Mouse (Mus musculus): Measurements from ENCODE around the gene Trim29. TPM values are rescaled to one million over a fixed set of nuclear protein-coding genes. Genes with fewer than 3 reads are reported as not detected.

The Trim29 gene
- polyA plus RNA-seq, 1 experiment: 2.9 TPM

GRCm38 (mm10) chr9:43313805-43314204 is 3.2 kb downstream of the Trim29 start:
- no peak for DNase-seq (ENCODE audit: low read depth)
- TF ChIP-seq POLR2A (IDR thresholded peaks at IDR 0.05; ENCODE audit: borderline replicate concordance, extremely low read depth, insufficient read depth, insufficient read length, poor library complexity, severe bottlenecking): no peak
- no peak for TF ChIP-seq CTCF (IDR thresholded peaks at IDR 0.05; ENCODE audit: borderline replicate concordance, extremely low read depth, insufficient read depth, insufficient read length)

GRCm38 (mm10) chr9:43315320-43315950 is 4.8 kb downstream of the Trim29 start:
- DNase-seq (ENCODE audit: low read depth): peak; percentile 41
- TF ChIP-seq CTCF (IDR thresholded peaks at IDR 0.05; ENCODE audit: borderline replicate concordance, extremely low read depth, insufficient read depth, insufficient read length): no peak

DNA sequence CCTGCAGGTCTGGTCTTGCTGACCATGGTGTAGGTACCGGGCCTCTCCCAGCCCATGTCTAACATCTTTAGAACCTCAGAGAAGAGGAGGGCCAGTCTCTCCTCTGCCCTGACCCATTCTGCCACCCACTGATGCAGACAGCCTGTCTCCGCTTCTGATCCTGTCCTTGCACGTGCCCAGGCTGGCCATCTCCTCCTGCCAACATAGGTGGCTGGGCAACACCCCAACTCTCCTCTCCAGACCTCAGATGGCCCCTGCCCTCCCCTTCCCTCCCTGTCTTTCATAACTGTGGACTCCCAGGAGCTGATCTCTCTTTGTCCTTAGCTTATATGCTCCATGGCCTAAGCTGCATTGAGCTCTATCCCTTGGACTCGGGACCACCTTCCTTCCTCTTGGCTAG is 5.8 kb downstream of the Trim29 start:
- DNase-seq (ENCODE audit: low read depth): no peak
- TF ChIP-seq POLR2A (IDR thresholded peaks at IDR 0.05; ENCODE audit: borderline replicate concordance, extremely low read depth, insufficient read depth, insufficient read length, poor library complexity, severe bottlenecking): no peak
- no peak for TF ChIP-seq CTCF (IDR thresholded peaks at IDR 0.05; ENCODE audit: borderline replicate concordance, extremely low read depth, insufficient read depth, insufficient read length)

- TF ChIP-seq CTCF (IDR thresholded peaks at IDR 0.05; ENCODE audit: borderline replicate concordance, extremely low read depth, insufficient read depth, insufficient read length) (no peak), POLR2A (IDR thresholded peaks at IDR 0.05; ENCODE audit: borderline replicate concordance, extremely low read depth, insufficient read depth, insufficient read length, poor library complexity, severe bottlenecking) (no peak)
Measured at GRCm38 (mm10) chr9:43318661-43319060, 8.0 kb downstream of the Trim29 start.

DNA sequence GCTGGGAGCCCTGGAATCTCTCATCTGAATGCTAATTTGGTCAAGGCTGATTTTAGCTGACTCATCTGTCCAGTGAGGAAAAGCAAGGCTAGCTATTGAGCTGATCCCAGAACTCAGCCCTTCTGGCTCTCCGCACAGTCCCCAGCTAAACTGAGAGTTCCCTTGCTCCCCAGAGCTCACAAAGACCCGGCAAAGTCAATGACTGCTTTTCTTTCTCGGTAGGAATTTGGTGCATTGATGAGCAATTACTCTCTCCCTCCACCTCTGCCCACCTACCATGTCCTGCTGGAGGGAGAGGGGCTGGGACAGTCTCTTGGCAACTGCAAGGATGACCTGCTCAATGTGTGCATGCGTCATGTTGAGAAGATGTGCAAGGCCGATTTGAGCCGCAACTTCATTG is 11.3 kb downstream of the Trim29 start:
- DNase-seq (ENCODE audit: low read depth): no peak
- TF ChIP-seq POLR2A (IDR thresholded peaks at IDR 0.05; ENCODE audit: borderline replicate concordance, extremely low read depth, insufficient read depth, insufficient read length, poor library complexity, severe bottlenecking): no peak
- TF ChIP-seq CTCF (IDR thresholded peaks at IDR 0.05; ENCODE audit: borderline replicate concordance, extremely low read depth, insufficient read depth, insufficient read length): no peak

More at GRCm38 (mm10) chr9:43318661-43319060, 8.0 kb downstream of the Trim29 start:
- no peak for DNase-seq (ENCODE audit: low read depth)

DNA sequence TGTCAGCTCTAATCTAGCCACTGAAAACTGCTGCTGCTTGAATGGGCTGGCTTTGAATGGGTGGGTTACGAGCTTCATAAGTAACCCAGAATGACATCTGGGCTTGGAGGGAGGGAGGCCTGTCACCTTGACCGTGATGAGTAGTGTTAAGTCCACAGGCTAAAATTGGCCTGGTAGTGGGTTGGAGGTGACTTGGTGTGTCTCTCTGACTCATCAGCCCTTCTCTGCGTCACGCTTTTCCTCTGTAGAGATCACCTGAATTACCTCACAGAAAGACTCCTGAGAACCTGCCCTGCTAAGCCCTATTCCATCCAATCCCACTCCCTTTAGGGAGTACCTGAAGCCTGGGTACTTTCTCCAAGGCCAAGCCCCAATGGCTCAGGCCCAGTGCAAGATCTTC is 12.0 kb downstream of the Trim29 start:
- DNase-seq (ENCODE audit: low read depth): no peak
- TF ChIP-seq POLR2A (IDR thresholded peaks at IDR 0.05; ENCODE audit: borderline replicate concordance, extremely low read depth, insufficient read depth, insufficient read length, poor library complexity, severe bottlenecking) (no peak), CTCF (IDR thresholded peaks at IDR 0.05; ENCODE audit: borderline replicate concordance, extremely low read depth, insufficient read depth, insufficient read length) (no peak)

DNA sequence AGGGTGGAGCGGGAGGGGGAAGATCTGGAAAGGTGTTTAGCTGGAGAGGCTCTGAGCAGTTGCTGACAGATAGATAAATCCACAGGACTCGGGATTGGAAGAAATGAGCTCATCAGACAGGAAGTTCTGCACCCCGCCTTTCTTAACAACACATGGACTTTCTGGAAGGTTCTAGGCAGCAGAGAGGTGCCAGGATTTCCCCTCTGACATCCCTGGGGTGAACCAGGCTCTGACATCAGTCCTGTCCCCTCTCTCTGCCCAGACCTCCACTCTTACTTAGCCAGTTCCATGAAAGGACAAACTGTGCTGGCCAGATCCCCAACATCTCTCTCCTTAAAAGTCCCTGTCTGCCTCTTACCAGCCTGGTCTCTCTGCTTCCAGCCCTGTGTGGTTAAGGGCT is 14.8 kb downstream of the Trim29 start:
- DNase-seq (ENCODE audit: low read depth): no peak
- no peak for TF ChIP-seq POLR2A (IDR thresholded peaks at IDR 0.05; ENCODE audit: borderline replicate concordance, extremely low read depth, insufficient read depth, insufficient read length, poor library complexity, severe bottlenecking)
- TF ChIP-seq CTCF (IDR thresholded peaks at IDR 0.05; ENCODE audit: borderline replicate concordance, extremely low read depth, insufficient read depth, insufficient read length): no peak

DNA sequence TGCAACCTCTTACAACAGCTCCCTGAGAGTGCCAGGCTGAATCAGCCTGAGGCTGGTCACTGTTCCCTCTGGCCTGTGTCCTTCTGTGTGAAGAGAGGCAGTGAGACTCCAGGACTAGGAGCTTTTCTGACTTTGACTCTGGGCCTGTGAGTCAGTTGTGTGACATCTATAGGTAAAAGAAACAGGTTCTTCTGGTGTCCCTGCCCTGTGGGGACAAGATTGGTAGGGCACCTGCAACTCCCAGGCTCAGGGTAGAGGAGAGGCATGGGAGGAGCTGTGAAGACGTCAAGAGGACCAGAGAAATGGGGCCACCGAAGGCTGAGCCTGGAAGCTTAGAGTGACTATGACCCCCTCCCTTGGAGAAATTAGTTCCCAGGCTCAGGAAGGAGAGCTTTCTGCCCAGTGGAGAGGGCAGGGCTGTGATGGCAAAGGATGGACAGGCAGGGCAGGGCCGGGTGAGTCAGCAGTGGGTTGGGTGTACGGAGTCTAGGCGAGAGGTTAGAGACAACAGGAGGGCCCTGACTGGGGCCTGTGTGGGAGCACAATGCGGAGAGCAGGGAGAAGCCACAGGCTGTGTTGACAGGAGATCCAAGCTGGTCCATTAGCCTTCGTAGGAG is 15.5 kb downstream of the Trim29 start:
- DNase-seq (ENCODE audit: low read depth): no peak
- no peak for TF ChIP-seq POLR2A (IDR thresholded peaks at IDR 0.05; ENCODE audit: borderline replicate concordance, extremely low read depth, insufficient read depth, insufficient read length, poor library complexity, severe bottlenecking)

- peak; percentile 44 for DNase-seq (ENCODE audit: low read depth)
- TF ChIP-seq POLR2A (IDR thresholded peaks at IDR 0.05; ENCODE audit: borderline replicate concordance, extremely low read depth, insufficient read depth, insufficient read length, poor library complexity, severe bottlenecking): no peak
- TF ChIP-seq CTCF (IDR thresholded peaks at IDR 0.05; ENCODE audit: borderline replicate concordance, extremely low read depth, insufficient read depth, insufficient read length): peak; percentile 67
Measured at GRCm38 (mm10) chr9:43327182-43328129, 16.8 kb downstream of the Trim29 start.

DNA sequence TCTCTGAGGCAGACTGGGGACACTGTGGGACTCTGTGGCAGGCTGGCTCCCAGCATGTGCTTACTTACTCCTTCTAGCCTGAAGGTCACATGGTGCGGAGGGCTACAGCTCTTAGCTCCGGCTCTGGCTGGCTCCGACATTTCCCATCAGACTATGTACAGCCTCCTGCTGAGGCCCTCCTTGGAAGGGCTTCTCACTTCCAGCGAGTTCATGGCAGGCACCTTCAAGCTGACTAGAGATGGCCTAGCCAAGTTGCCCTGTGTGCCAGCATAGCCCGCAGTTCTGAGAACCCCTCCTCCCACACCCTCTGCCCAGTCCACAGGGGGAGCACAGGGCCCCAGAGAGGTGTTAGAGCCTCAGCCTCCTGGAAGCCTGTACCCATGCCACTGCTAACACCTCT is 19.8 kb downstream of the Trim29 start:
- DNase-seq (ENCODE audit: low read depth): no peak
- TF ChIP-seq POLR2A (IDR thresholded peaks at IDR 0.05; ENCODE audit: borderline replicate concordance, extremely low read depth, insufficient read depth, insufficient read length, poor library complexity, severe bottlenecking) (no peak), CTCF (IDR thresholded peaks at IDR 0.05; ENCODE audit: borderline replicate concordance, extremely low read depth, insufficient read depth, insufficient read length) (no peak)

Data from brain, embryonic 14.5 days (tissue).